Mouse (Mus musculus): ENCODE results near the gene Akap2.

DNA sequence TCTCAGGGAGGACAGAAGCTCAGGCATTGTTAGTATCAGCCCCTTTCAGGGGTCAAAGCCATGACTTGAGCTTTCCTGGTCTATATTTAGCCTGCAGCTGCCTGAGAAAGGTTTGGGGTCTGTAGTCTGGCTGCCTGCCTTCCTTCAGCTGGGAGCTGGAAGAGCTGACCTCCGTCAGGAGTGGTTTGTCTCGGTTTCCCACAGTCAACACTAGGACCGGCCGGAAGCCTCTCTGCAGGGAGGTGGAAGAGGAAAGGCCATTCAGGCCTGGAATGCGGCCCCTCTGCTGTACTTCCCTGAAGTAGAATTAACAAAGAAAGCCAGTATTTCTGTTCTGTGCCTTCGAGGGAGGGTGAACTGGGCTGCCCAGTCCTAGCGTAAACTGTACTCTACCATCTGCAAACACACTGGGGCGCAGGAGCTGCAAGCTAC lies 129.6 kb downstream of the Akap2 start:
- TF ChIP-seq MYOD1 (IDR thresholded peaks at IDR 0.05; ENCODE audit: control insufficient read depth in 1 of 3, insufficient read length in 2 of 3, low read depth in 2 of 3) (peak in 1 of 3 experiments; percentile 24), POLR2AphosphoS2 (IDR thresholded peaks at IDR 0.05; ENCODE audit: insufficient read length, low read depth) (no peak), TCF12 (IDR thresholded peaks at IDR 0.05; ENCODE audit: insufficient read depth, poor library complexity, severe bottlenecking) (no peak), POLR2A (IDR thresholded peaks at IDR 0.05; ENCODE audit: insufficient read length, low read depth) (no peak), USF1 (IDR thresholded peaks at IDR 0.05; ENCODE audit: low read depth) (no peak), MAX (IDR thresholded peaks at IDR 0.05; ENCODE audit: low read depth) (no peak)
